Mouse (Mus musculus) CD4-positive, CD25-positive, alpha-beta regulatory T cell, adult 2 months (primary cell): Measurements from ENCODE around the gene Crebl2.

Experiments
- DNase-seq: peaks from one replicate; pipeline ENCODE4 v3.0.0-alpha.2; 2012; ENCODE audit warnings: low read depth, low spot score

Crebl2 gene

DNA sequence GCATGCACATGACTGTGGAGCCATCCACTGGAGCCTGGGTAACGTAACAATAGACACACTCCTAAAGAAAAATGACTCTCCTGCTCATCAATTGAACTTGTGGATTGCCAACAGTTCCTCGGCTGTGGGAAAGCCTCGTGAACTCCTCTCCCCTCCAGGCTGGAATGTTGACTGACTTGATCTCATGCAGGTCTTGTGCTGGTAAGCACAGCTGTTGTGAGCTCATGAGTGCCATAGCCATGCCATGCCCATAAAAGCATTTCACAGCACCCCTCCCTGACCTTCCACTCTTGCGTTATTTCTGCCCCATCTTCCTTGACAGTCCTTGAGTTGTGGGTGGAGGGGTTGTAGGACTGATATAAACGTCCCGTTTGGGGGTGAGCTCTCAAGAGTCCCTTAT is 9.5 kb upstream of the Crebl2 start:
- DNase-seq, result no peak

DNA sequence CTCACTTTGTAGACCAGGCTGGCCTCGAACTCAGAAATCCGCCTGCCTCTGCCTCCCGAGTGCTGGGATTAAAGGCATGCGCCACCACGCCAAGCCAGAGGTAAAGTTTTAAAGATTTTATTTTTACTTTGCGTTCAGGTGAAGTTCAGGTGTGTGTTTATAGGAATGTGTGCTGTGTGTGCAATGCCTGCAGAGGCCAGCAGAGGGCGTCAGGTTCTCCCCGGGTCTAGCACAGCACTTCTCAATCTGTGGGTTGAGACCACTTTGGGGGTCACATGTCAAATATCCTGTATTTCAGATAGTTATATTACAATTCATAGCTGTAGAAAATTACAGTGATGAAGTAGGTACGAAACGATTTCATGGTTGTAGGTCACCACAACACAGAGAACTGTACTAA is 7.1 kb upstream of the Crebl2 start:
- peak; percentile 72 for DNase-seq

DNA sequence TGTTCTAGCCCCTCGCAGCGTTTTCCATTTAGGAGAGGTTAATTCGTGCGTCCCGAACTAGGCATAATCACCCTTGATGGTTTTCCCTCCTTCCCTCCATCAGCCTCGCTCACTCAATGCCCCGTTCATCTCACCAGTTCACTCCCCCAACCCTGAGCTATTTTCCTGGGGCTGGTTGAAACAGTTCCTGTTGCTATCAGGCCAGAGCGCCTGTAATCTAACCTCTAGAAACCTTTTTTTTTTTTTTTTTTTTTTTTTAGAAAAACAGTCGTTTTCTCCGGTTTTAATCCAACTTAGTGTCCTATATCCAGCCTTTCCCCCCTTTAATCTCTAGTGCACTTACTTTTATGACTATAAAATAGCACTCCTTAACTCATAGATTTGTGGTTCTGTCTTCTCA is 822 bp downstream of the Crebl2 start:
- peak; percentile 38 for DNase-seq

DNA sequence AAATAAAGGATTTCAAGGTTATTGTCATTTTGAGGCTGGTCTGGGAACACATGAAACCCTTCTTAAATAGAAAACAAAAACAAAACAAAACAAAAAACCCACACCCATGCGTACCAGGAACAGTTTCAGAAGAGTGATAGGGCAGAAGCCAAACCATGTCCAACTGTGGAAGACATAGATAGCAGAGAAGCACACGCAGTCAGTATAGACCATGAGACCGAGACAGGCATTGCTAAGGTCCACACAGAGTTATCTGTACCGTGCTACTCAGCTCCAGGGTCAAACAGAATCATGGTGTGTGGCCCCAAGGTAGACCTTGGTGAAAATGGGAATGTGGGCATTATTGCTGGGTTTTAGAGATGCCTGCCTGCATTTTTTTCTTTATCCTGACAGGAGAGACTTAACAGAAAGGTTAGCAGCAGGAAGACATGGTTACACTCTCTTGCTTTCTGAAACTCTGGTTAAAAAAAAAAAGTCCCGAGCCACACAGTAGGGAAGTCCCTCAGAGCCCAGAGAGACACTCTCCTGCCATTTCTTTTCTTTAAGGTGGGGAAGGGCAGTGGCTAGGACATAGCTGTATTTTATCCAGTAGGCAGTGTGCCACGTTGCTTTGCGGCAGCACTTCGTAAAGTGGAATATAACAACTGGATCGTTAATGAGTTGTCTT is 4.8 kb downstream of the Crebl2 start:
- no peak for DNase-seq

DNA sequence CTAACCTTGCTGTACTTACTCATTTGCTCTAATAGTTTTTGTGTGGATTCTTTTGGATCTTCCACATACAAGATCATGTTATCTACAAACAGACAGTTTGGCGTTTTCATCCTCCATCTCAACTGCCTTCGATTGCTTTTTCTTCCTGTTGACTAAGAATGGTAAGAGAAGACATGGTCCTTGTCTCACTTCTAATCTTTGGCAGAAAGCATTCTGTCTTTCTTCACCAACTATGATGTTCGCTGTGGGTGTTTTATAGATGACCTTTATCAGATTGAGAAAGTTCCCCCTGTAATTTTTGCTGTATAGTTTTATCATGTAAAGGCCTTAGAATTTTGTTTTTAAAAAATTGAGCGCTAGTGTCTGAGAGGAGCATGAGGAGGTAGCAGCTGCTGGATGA is 8.2 kb downstream of the Crebl2 start:
- DNase-seq, result peak; percentile 25

DNA sequence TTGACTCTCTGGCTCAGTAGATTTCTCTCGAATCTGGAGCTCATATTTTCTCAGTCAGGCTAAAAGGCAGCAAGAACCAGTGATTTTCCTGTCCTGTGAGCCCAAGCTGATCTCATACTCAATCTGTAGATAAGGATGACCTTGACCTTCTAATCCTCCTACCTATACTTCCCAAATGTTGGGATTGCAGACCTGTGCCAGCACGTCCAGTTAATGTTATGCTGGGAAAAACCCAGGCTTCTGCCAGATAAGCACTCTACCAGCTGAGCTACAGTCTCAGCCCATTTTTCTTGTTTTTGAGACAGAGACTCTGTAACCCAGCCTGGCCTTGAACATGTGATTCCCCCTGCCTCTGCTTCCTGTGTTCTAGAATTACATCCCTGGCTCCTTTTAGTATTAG is 10.4 kb downstream of the Crebl2 start:
- no peak for DNase-seq

DNA sequence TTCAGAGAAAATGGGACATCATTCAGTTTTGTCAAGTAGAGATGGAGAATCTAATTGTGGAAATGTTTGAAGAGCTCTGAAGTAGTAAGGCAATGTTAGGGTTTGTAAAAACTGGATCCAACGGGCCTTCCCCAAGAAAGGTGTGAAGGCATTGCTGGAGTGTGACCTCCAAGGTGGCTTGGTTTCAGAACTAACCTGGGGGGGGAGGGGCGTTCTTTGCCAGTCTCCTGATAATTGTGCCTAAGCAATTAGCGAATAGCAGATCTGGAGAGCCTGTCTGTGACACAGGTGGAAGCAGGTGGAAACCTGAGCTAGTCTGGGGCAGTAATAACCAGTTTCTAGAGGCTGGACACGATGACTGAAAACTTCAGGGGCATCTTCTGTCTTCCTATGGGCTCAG is 15.8 kb downstream of the Crebl2 start:
- no peak for DNase-seq

DNA sequence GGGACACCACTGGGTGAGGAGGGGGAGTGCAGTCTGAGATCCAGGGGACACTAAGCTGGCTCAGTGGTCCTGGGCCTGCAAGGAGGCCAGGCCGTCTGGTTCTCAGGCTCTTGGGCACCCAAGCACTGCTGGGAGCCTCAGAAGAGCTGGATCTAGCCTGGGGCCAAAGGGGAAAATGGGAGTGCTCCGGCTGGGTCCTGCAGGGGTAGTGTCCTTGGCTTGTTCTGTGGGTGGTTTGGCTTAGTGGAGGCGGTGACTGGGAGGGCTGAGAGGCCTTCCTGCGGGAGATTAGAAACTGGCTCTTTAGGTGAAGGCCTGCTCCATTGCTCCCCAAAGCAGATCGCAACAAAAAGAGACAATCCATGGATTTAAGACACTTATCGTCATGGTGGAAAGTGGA is 16.4 kb downstream of the Crebl2 start:
- DNase-seq, result no peak

DNA sequence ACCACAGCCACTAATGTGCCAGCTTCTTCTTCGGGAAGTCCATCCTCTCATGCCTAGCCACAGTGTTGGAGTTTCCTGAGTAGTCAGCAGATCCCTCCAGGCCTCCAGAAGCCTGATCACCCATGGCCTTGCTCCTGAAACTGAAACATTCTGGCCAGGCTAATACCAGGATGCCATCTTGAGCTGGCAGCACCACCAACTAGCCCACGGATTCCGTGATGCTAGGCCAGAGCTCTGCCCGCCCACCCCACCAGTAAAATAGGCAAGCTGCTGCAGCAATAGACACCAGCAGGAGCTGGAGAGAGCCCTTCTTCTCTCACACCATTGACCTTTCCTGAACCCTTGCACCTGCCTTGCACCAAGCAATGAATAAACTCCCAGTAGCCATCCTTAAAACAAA is 17.6 kb downstream of the Crebl2 start:
- DNase-seq, result no peak

DNA sequence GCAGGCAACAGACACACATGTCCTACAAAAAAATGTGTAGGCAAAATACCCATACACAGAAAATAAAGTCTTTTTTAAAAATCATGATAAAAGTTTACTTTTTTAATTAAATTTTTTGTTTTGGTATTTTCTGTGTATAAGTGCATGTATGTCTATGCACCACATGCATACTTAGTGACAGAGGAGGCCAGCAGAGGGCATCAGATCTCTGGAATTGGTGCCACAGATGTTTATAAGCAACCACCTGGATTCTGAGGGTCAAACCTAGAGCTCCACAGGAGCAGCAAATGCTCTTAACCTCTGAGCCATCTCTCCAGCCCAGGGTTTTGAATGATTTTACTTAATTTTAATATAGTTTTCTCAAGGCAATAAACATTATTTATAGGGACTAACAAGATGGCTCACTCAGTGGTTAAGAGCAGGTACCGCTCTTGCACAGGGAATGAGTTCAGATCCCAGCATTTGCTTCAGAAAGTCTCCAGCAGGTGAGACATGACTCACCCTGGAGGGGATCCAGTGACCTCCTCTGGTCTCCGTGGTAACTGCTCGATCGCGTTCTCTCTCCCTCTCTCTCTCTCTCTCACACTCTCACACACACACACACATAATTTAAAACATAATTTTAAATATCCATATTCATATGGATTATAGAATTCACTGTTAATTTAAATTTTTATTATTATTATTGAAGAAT is 18.4 kb downstream of the Crebl2 start:
- DNase-seq, result peak; percentile 56

DNA sequence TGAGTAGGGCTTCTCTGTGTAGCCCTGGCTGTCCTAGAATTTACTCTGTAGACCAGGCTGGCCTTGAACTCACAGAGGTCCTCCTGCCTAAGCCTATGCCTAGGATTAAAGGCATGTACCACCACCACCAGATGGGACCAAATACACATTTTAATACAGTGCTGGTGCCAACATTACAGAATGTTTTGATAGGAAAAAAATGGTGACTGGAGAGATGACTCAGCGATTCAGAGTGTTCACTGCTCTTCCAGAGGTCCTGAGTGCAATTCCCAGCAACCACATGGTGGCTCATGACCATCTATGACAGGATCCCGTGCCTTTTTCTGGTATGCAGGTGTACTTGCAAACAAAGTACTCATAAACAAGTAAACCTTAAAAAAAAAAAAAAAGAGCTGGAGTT is 19.5 kb downstream of the Crebl2 start:
- DNase-seq, result no peak

DNA sequence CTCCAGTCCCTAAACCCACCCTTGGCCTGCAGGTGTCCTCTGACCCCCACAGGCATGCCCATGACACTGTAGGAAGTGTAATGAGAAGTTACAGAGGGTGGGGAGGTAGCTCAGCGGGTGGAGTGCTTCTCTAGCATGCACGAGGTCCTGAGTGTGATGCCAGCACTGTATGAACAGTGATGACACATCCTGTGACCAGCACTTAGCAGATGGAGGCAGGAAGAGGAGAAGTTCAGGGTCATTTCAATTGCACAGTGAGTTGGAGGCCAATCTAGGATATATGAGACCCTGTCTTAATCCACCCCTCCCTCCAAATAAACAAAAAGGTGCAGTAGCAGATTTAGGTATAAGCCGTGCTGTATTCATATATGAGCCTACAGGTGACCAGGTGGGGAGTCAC is 20.0 kb downstream of the Crebl2 start:
- no peak for DNase-seq

DNA sequence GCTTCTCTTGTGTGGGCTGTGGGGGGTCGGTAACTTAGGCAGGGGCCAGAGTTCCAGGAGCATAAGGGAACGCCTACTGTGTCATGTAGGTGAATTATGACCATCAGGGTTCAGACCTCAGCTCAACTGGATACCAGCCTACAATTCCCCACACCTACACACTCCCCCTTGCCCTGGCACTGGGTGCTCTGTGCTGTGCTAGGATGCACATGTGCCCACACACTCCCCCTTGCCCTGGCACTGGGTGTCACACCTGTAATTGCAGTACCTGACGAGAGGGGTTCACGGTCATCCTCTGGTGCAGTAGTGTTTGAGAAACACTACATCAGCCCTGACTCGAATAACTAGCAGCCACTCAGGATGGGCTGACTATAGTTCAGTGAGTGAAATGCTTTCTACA is 24.8 kb downstream of the Crebl2 start:
- DNase-seq, result no peak

DNA sequence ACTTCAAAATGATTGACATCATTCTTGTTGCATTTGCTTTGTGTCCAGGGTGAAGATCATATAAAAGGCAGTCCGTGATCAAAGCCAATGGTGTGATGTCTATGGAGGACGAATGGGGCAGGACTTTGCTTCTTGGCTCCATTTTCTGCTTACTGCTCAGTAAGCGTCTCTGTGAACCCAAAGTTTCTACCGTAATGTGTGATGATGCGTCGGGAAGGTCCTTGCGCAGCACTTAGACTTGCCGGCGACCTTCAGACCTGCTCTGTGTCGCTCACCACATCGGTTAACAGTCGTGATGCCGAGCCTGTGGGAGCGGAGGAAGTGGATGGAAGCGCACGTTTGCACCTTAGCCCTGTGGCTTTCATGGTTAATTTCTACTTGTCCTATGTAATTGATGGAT is 26.0 kb downstream of the Crebl2 start:
- no peak for DNase-seq

DNA sequence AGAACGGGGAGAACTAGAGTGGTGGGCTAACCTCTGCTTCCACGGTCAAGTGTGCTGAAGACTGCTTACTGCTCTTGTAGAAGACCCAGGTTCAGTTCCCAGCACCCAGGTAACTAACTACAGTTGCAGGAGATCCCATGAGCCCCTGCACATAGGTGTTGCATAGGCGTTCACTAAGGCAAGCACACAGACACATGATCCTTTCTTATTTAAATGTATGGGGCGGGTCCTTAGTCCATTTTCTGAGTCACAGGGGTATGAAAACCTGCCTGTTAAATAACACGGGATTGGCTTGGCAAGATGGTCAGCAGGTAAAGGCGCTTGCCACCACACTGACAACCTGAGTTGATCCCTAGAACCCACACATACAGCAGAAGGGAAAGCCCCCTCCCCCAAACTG is 29.1 kb downstream of the Crebl2 start:
- no peak for DNase-seq

DNA sequence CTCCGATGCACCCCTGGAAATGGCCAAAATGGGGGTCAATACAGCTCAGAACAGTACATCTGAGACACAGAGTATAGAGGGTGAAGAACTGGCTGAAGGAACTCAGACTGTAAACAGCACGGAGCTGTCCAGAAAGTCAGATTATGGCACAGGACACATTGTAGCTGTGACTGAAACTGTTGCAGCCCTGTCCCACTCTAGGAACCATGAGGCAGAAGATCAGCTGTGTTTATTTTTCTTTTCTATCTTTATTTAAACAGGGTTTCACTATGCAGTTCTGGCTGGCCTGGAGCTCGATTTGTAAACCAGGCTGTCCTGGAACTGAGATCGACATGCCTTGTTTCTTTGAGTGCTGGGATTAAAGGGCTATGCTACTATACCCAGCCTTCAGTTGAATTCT is 30.3 kb downstream of the Crebl2 start:
- no peak for DNase-seq

DNA sequence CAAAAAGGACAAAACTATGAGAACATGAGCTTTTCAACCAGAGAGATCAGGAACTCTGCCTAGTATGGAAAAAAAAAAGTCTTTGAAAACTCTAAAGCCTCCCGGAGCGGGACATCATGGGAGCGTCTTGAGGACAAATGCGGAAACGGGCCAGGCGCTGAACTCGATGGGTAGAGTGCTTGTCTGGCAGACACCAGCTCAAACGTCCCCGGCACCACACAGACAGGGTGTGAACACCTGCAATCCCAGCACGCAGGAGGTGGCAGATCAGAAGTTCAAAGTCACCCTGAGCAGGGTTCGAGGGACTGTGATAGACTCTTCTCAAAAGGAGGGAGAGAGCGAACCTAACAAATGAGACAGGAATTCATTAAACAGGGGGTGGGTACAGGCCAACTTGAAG is 31.4 kb downstream of the Crebl2 start:
- no peak for DNase-seq

DNA sequence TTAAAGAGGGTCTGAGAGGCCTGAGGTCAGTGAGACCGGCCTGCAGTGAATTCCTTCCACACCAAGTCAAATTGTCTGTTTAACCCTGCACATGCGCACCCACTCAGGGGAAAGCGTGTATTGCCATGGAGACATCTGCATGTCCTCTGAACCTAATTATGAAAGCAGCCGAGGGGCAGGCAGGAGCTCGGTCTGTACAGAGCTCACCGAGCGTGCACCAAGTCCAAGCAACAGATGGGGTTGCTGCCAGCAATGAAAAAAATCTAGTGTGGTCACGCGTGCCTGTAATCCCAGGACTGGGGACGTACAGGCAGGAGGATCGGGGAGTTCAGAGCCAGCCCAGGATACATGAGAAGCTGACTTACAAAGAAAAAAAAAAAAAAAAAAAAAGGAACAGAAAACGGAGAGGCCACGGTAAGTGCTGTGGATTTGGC is 32.7 kb downstream of the Crebl2 start:
- no peak for DNase-seq

DNA sequence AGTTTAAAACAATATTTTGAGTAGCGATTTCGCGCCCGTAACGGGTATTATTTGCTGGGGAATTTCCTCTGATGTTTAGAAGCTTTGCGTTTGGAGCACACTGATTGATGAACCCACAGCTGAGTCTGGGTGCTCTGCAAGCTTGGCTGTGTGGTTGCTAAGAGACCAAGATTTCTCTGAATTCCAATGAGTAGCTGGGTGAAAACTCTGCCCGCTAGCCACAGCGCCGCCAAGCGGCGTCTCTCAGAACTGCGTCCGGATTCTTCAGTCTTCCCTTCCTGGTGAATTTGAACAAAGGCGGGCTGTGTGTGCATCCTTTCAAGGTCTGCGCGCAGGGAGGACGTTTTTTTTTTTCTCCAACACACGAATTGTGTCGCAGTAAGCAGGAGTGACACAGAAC is 33.2 kb downstream of the Crebl2 start:
- DNase-seq, result peak; percentile 90

DNA sequence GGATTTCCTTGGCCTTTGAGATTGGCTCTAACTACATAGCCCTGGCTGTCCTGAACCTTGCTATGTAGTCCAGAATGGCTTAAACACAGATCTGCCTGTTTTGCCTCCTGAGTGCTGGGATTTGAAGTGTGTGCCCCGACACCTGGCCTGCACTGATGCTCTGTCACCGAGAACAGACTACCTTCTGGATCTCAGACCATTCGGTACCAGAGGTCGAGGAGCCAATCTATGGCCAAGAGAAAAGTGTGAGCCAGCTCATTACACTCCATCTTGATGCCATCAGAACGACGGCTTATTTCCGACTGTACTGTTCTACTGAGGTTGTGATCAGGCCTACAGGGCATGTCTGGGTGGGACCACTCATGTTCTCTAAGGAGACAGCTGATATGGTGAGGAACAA is 36.2 kb downstream of the Crebl2 start:
- no peak for DNase-seq

DNA sequence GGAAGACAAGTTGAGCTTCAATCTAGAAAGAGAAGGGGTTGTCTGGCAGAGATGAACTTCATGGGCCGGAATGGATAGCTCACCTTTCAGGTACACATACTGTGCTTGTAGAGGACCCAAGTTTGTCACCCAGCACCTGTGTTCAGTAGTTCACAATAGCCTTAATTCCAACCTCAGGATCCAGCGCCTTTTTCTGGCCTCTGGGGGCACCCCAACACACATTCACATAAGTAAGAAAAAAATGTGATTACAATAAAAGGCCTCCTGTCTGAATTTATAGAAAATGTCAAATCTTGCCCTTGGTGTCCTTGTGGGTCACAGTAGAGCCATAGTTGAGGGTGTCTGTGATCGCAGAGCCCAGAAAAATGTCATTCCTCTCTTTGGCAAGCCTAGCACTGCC is 37.4 kb downstream of the Crebl2 start:
- no peak for DNase-seq

DNA sequence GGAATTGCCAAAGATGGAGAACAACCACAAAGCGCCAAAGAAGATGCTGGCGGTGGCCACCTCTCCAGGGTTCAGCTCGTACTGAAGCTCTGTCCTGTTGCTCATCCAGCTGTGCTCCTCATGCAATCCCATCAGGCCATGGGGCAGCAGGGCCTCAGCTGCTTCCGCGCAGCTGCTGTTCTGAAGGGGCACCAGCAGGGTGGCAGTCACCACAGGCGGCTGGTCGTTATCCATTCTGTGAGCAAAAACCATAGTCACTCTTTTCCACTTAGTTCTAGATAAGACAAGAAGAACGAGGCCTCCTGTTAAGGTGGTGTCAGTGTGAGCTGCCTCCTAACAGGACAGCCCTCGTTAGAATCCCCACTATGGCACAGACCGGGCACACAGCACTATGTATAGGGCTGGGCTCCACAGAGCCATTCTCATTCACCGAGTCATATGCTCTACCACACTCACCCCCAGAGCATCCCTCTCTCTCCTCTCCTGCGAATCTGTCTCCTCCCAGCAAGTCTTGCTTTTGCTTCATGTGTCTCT is 40.3 kb downstream of the Crebl2 start:
- DNase-seq, result no peak

DNA sequence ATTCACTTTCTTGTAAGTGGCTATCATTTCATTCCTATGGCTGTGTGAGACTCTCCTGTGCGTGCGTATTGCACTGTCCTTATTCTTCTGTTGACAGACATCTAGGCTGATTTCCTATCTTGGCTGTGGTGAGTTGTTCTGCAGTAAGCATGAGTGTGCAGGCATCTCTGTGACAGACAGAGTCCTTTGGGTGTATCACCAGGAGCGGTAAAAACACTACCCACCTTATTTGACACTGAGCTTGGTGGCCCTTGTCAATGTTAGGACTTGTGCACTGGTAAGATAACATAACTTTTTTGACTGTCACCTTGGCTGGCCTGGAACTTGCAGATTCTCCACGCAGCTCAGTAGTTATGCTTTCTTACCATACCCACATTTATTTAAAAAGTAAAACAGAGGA is 40.9 kb downstream of the Crebl2 start:
- no peak for DNase-seq
